Mouse (Mus musculus): ENCODE results near the gene Dgkh. TPM values are rescaled to one million over a fixed set of nuclear protein-coding genes. Genes with fewer than 3 reads are reported as not detected.

The Dgkh gene
- polyA plus RNA-seq (2016; fragmentation: Nextera tagmentation; extraction: Ambion mirVana), result 0.71 and 0.73 TPM in 2 replicates

DNA sequence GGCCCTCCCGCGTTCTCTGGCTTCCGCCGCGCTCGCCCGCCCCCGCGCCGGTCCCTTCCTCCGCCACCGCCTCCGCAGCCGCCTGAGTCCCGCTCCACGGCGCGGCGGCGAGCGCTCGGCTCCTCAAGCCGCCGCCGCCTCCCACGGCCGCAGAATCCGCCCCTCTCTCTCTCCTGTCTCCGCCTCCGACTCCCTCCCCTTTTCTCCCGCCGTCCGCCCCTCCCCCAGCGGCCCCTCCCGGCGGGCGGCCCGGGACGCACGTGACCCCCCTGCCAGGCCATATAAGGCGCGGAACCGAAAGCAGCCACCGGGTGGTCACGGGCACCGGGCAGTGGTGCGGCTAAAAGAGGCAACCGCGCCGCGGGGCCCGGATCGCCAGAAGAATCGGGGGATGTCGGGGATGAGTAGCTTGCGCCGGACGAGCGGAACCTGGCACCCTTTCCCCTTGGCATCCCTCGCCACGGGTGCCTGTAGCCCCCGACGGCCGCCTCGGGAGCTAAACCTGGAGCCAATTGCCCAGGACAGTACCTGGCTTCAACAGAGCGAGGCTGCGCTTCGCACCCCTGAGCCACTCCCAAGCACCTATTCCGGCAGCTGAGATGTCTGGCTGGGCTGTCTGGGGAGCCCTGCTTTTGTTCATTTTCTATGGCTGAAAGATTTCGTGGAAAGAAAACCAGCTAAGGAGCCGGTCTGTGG, at the start of gene Dgkh:
Gene Dgkh, minus strand, starts transcription at position 160 of the 696 bp plus-strand sequence.
- peak within 1 kb of the TSS; percentile 92 for H3K27ac ChIP-seq (replicated peaks)
- under 1% methylated on average over 69 of the region's 71 CpGs for WGBS

DNA sequence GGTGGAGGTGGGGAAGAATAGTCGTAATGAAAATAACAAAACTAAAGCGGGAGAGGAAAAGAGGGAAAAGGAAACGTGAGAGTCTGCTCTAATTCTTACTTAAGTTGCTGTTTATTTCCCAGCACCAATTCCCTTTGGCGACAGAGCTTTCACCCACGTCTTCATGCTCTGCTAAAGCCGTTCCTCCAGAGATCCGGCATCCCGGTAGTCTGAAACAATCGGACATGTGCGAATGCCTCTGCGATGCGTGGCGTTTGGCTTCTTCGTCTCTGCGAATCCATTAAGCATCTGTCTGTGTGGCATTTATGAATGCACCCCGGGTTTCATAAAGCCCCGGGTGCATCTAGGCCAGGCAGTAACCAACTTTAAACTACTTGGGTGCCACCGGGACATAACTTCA, 44.6 kb upstream of the Dgkh start:
- Histone ChIP-seq H3K36me3 (no peaks in the 10 kb centered on the region), H3K4me3 (0 out of 2 replicates have a peak overlapping the region, but pooled peaks have one; percentile 26), H3K27ac (replicated peaks) (no peak overlapping the region), H3K27me3 (ENCODE audit: low read depth, poor library complexity, severe bottlenecking) (peaks cover 13% of the 10 kb centered on the region; the same call in 1 of the 2 replicates), H3K4me1 (peaks cover 30% of the 10 kb centered on the region), H3K9me3 (replicated peaks) (0 out of 2 replicates have a peak, but pooled peaks cover 3% of the 10 kb centered on the region)
- 65% methylated on average over 18 of the region's 18 CpGs for WGBS
- no peak for DNase-seq (ENCODE audit: low spot score)

More for the DNA sequence above, at the start of gene Dgkh:
- DNase-seq (ENCODE audit: low spot score), result peak; percentile 88
- Histone ChIP-seq H3K4me1 (peaks cover 34% of the 10 kb centered on the region), H3K36me3 (no peaks in the 10 kb centered on the region), H3K4me3 (peak within 1 kb of the TSS; percentile 82), H3K27me3 (ENCODE audit: low read depth, poor library complexity, severe bottlenecking) (peaks cover 73% of the 10 kb centered on the region), H3K9me3 (replicated peaks) (no peaks in the 10 kb centered on the region)

DNA sequence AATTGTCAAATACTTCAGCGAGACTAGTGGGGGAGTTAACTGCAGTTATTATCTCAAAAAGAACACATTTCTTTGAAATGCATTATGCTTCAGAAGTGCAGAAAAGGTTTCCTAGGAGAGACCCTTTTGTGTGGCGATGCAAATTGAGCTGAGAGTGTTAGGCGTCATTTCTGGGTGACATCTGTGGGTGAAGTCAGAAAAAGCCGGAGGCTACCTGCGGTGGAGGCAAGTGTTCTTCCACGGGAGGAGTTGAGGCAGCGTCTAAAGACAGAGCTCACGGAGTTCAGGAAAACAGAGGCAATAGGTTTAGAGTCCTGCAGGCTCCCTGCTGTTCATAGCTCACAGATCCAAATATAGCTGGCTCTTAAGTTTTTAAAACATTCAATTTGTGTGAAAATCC, 44.1 kb upstream of the Dgkh start:
- DNase-seq (ENCODE audit: low spot score), result peak; percentile 25
- WGBS, result 20% methylated on average over 8 of the region's 8 CpGs
- Histone ChIP-seq H3K27me3 (ENCODE audit: low read depth, poor library complexity, severe bottlenecking) (peaks cover 13% of the 10 kb centered on the region; the same call in 1 of the 2 replicates), H3K27ac (replicated peaks) (no peak overlapping the region), H3K4me1 (peaks cover 30% of the 10 kb centered on the region), H3K9me3 (replicated peaks) (0 out of 2 replicates have a peak, but pooled peaks cover 3% of the 10 kb centered on the region), H3K36me3 (no peaks in the 10 kb centered on the region), H3K4me3 (peak overlapping the region; percentile 26)

DNA sequence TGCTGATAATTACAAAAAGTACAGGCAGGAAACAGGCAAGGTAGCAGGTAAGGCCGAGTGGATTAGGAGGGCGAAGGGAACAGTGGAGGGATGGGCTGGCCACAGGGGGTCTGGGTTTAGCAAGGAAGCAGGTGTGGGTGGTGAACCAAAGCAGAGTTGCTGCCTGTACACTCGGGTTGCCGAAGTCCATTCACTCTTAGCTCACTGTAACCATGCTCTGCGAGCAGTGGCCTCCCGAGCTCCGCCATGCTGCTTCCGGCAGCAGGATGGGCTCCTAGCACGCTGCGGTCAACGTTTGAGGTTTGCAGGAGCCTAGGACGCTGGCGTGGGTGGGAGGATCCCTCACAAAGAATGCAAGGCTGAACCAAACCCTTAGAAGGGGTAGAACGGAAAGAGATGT, 43.1 kb upstream of the Dgkh start:
- Histone ChIP-seq H3K27me3 (ENCODE audit: low read depth, poor library complexity, severe bottlenecking) (peaks cover 13% of the 10 kb centered on the region; the same call in 1 of the 2 replicates), H3K4me3 (no peak overlapping the region), H3K27ac (replicated peaks) (no peak overlapping the region), H3K36me3 (no peaks in the 10 kb centered on the region), H3K9me3 (replicated peaks) (0 out of 2 replicates have a peak, but pooled peaks cover 3% of the 10 kb centered on the region), H3K4me1 (peaks cover 30% of the 10 kb centered on the region)
- WGBS, result 68% methylated on average over 14 of the region's 14 CpGs
- no peak for DNase-seq (ENCODE audit: low spot score)

DNA sequence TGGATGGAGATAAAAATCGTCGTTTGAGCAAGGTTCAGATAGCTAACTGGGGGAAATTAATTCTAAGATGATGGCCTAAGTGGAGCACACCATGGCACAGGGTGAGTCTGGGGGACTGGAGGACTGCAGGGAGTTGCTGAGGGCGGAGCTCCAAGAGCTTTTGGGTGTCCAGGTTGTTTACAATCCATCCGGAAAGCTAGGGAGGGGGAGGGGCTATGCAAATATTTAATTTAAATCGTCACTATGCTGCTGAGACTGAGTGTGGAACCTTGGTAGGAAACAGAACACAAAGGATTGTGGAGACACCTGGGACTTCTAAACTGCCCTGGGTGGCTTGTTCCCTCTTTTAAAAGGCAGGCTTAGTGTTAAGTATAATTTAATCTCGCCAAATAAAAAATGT, 42.6 kb upstream of the Dgkh start:
- H3K4me3 ChIP-seq, result no peak overlapping the region
- peaks cover 13% of the 10 kb centered on the region; the same call in 1 of the 2 replicates for H3K27me3 ChIP-seq (ENCODE audit: low read depth, poor library complexity, severe bottlenecking)
- H3K36me3 ChIP-seq, result no peaks in the 10 kb centered on the region
- 0 out of 2 replicates have a peak, but pooled peaks cover 3% of the 10 kb centered on the region for H3K9me3 ChIP-seq (replicated peaks)
- no peak overlapping the region for H3K27ac ChIP-seq (replicated peaks)
- H3K4me1 ChIP-seq, result peaks cover 35% of the 10 kb centered on the region
- 52% methylated on average over 6 of the region's 6 CpGs for WGBS
- no peak for DNase-seq (ENCODE audit: low spot score)

DNA sequence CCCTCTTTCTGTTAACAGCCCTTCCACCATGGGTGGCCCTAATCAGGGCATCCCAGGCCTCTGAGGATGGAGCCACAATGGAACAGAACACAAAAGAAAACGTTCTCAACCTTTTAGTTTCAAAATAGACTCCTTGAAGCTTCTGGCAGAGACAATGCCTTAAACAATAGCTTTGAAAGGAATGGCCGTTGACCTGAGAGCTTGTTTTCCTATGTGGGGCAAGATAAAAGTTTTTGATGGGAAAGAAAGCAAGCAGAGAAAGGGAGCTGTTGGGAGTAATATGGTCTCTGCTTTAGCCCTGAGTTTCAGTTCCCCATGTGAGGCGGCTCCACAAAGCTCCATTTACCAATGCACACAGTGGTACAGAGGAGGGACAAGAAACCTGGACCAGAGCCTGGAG, 37.9 kb upstream of the Dgkh start:
- no peaks in the 10 kb centered on the region for H3K36me3 ChIP-seq
- WGBS, result 17% methylated on average over 3 of the region's 3 CpGs
- peaks cover 4% of the 10 kb centered on the region; the same call in 1 of the 2 replicates for H3K27me3 ChIP-seq (ENCODE audit: low read depth, poor library complexity, severe bottlenecking)
- H3K4me3 ChIP-seq, result no peak overlapping the region
- H3K9me3 ChIP-seq (replicated peaks), result no peaks in the 10 kb centered on the region
- peaks cover 7% of the 10 kb centered on the region for H3K4me1 ChIP-seq
- DNase-seq (ENCODE audit: low spot score), result no peak
- no peak overlapping the region for H3K27ac ChIP-seq (replicated peaks)

DNA sequence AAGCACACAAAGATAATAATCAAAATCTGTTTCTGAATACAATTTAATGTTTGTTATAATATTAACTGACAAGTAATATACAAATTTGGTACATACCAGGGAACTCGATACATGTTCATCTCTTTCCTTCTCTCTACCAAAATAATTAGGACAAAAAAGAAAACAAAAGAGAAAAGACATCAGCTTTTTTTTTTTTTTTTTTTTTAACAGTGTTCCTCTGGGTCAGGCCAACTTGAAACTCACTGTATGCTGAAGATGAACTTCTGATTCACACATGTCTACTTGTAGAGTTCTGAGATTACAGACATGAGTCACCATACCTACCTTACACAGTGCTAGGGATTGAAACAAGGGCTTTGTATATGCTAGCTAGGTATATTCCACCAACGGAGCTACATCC, 28.5 kb upstream of the Dgkh start:
- no peak for DNase-seq (ENCODE audit: low spot score)
- Histone ChIP-seq H3K27ac (replicated peaks) (no peak overlapping the region), H3K4me3 (no peak overlapping the region), H3K27me3 (ENCODE audit: low read depth, poor library complexity, severe bottlenecking) (no peaks in the 10 kb centered on the region), H3K9me3 (replicated peaks) (no peaks in the 10 kb centered on the region), H3K36me3 (no peaks in the 10 kb centered on the region), H3K4me1 (peaks cover 12% of the 10 kb centered on the region)
- WGBS, result 84% methylated on average over 2 of the region's 2 CpGs

DNA sequence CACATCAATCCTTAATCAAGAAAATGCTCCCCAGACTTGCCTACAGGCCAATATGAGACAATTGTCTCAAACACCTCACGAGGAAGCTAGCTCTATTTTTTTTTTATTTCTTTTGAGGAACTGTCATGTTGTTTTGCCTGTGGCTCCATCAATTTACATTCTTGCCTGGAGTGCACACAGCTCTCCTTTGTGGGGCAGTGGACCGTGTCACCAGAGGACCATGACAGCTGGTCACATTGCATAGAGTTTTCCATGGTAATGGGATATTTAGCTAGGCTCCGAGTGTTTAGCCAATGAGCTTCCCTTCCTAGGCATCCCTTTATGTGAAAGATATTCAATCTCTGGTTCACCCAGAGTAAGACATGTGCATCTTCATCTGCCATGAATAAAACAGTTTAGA, 26.9 kb upstream of the Dgkh start:
- WGBS, result 43% methylated on average over 3 of the region's 3 CpGs
- H3K36me3 ChIP-seq, result no peaks in the 10 kb centered on the region
- DNase-seq (ENCODE audit: low spot score), result peak; percentile 37
- no peaks in the 10 kb centered on the region for H3K27me3 ChIP-seq (ENCODE audit: low read depth, poor library complexity, severe bottlenecking)
- H3K4me1 ChIP-seq, result peaks cover 12% of the 10 kb centered on the region
- no peak overlapping the region for H3K4me3 ChIP-seq
- no peaks in the 10 kb centered on the region for H3K9me3 ChIP-seq (replicated peaks)
- no peak overlapping the region for H3K27ac ChIP-seq (replicated peaks)

DNA sequence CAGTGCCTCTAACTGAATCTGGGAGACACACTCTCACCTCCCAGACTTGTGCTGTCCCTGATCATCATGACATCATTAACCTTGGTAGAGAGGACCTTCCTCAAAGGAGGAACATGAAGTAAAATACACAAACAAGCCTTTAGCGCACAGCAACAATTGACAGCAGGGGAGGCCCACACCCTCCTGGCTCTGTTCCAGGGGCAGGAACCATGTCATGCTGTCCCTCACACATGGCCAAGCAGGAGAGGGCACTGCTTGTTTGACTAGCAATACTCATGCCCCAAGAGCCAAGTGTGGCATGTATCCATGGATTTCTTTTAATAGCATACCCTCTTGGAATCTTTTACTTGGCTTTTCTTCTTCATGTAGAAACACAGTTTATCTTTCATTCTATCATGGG, 22.7 kb upstream of the Dgkh start:
- Histone ChIP-seq H3K27ac (replicated peaks) (no peak overlapping the region), H3K4me1 (peaks cover 11% of the 10 kb centered on the region), H3K36me3 (no peaks in the 10 kb centered on the region), H3K27me3 (ENCODE audit: low read depth, poor library complexity, severe bottlenecking) (no peaks in the 10 kb centered on the region), H3K9me3 (replicated peaks) (no peaks in the 10 kb centered on the region), H3K4me3 (no peak overlapping the region)
- 82% methylated on average over 1 of the region's 1 CpGs for WGBS
- no peak for DNase-seq (ENCODE audit: low spot score)

DNA sequence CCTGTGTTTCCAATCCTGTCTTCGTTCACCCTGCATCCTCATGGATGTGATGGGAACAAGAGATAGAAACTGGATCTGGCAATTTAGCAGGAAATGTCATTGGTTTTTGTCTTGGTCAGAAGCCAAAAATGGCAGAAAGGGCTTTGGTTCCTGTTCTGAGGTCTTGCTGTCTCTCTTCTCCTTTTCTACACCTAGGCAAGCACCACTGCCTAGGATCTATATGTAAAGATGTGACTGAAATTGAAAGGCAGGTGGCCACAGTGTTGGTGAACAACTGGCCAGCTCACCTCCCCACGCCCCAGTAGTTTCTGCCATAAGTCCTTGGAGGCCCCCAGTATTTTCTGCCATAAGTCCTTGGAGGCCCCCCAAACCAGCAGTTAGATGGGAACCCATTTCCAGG, 16.1 kb upstream of the Dgkh start:
- H3K27me3 ChIP-seq (ENCODE audit: low read depth, poor library complexity, severe bottlenecking), result no peaks in the 10 kb centered on the region
- DNase-seq (ENCODE audit: low spot score), result no peak
- no peak overlapping the region for H3K27ac ChIP-seq (replicated peaks)
- H3K4me1 ChIP-seq, result 0 out of 2 replicates have a peak, but pooled peaks cover 4% of the 10 kb centered on the region
- 94% methylated on average over 2 of the region's 2 CpGs for WGBS
- H3K4me3 ChIP-seq, result no peak overlapping the region
- no peaks in the 10 kb centered on the region for H3K9me3 ChIP-seq (replicated peaks)
- no peaks in the 10 kb centered on the region for H3K36me3 ChIP-seq

DNA sequence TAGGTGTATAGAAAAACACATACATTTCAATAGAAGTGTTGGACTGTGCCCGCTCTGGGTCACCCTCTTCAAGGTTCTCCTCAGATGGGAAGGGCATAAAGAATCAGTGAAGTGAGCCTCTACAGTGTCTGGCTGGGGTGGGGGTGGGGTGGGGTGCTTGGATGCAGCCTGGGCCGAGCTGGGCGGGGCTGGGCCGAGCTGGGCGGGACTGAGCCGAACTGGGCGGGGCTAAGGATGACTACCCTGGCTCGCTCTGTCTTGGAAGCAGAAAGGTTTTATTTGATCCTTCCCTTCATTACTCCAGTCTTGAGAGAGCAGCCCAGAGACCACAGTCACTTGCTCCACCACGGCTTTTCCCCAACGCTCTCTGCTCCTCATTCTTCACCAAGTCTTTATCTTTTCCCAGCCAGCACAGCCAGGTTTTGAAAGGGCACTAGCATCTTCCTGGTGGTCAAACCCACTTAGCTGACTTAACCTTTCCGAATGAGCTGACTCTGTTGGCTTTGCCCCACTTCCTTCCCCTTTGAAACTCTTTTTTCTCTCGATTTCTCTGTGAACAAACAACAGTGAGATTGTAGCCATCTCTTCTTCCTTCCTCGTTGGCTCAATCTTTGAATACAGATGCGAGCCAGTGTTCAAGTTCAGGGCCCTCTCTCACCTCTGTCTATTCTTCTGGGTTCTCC, 15.5 kb upstream of the Dgkh start:
- no peak overlapping the region for H3K27ac ChIP-seq (replicated peaks)
- no peak for DNase-seq (ENCODE audit: low spot score)
- H3K4me1 ChIP-seq, result 0 out of 2 replicates have a peak, but pooled peaks cover 4% of the 10 kb centered on the region
- no peaks in the 10 kb centered on the region for H3K36me3 ChIP-seq
- no peaks in the 10 kb centered on the region for H3K27me3 ChIP-seq (ENCODE audit: low read depth, poor library complexity, severe bottlenecking)
- no peak overlapping the region for H3K4me3 ChIP-seq
- WGBS, result 50% methylated on average over 14 of the region's 14 CpGs
- H3K9me3 ChIP-seq (replicated peaks), result no peaks in the 10 kb centered on the region

DNA sequence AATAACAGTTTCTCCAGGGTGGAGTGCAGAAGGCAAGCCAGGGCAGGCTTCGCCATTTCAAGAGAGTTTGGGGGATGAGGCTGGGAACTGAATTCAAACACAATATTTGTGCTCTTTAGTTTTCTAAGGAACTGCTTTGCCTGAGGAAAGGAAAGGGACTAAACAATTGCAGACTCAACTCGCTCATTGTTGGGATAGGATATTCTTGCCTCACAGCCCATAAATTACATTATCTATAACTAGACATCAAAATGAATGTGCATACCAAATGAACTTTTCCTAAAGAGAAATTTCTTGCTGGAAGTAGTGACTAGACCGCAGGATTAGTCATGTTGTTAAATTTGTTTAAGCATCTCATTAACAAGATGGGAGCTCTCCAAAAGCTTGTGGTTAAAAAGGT, 14.9 kb upstream of the Dgkh start:
- H3K27me3 ChIP-seq (ENCODE audit: low read depth, poor library complexity, severe bottlenecking), result no peaks in the 10 kb centered on the region
- 90% methylated on average over 3 of the region's 3 CpGs for WGBS
- no peak overlapping the region for H3K27ac ChIP-seq (replicated peaks)
- H3K36me3 ChIP-seq, result no peaks in the 10 kb centered on the region
- H3K9me3 ChIP-seq (replicated peaks), result no peaks in the 10 kb centered on the region
- DNase-seq (ENCODE audit: low spot score), result no peak
- 0 out of 2 replicates have a peak, but pooled peaks cover 4% of the 10 kb centered on the region for H3K4me1 ChIP-seq
- no peak overlapping the region for H3K4me3 ChIP-seq

DNA sequence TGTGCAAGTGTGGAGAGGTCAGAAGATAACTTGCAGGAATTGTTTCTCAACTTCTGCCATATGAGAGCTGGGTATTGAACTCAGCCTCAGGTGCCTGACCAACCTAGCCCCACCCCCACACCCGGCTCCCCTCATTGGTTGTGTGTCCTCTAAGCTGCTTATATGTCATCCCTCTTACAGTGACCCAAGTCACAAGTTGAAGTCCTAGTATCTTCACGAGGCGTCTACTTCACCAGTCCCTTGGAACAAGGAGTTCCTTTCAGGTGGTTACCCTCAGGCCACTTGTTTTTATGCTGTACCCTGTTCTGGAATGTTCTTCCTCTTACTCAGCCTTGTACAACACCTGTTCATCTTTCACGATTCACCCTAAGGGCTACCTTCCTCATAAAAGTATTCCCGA, 2.0 kb upstream of the Dgkh start:
- no peak for DNase-seq (ENCODE audit: low spot score)
- peaks cover 54% of the 10 kb centered on the region for H3K27me3 ChIP-seq (ENCODE audit: low read depth, poor library complexity, severe bottlenecking)
- peaks cover 34% of the 10 kb centered on the region for H3K4me1 ChIP-seq
- H3K36me3 ChIP-seq, result no peaks in the 10 kb centered on the region
- H3K9me3 ChIP-seq (replicated peaks), result no peaks in the 10 kb centered on the region
- no peak overlapping the region for H3K27ac ChIP-seq (replicated peaks)
- WGBS, result 62% methylated on average over 5 of the region's 5 CpGs
- H3K4me3 ChIP-seq, result no peak overlapping the region

All from midbrain, embryonic 10.5 days (tissue).